Mouse (Mus musculus): ENCODE results near the gene Ranbp9. TPM values are rescaled to one million over a fixed set of nuclear protein-coding genes. Genes with fewer than 3 reads are reported as not detected.

Gene Ranbp9
- 8.7 and 9.4 TPM in 2 replicates for polyA plus RNA-seq (2016; fragmentation: Nextera tagmentation; extraction: Ambion mirVana)

DNA sequence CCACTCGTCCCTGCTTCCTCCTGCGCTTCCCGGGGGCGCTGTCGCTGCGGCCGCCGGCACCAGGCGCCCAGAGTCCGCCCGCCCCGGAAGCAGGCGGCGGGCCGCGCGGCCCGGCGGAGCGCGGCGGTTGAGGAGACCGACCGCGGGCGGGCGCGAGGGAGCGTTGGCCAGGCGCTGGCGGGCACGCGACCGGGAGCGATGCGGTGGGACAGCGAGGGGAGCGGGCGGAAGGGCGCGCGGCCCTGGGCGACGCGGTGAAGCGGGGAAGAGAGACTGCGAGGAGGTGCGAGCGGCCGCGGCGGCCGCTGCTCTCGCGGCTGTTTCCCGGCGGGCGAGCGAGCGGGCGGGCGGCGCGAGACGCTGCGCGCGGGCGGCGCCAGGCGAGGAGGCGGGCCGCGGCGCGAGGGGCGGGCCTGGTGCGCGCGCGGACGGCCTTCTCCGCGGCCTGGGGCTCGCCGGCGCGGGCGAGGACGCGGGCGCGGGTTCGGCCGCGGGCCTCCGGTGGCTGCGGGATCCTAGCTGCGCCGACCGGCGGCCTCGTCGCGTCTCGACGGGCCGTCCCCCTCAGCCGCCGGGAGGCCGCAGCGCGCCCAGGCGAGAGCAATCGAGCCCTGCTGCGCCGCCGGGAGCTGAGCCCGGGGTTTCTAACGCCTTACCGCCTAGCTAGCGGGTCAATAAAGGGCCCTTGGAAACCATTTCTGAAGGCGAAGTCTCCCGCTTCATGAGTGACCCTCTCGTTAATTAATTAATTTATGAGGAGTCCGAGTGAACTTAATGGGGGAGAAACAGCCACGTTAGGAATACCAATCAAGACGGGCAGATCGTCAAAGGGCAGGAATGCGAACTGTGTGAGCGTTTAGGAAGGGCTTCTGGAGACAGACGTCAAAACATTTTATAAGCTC lies at the start of gene Ranbp9:
Gene Ranbp9 (minus strand): TSS at position 326 of the 902 bp plus-strand sequence.
- Histone ChIP-seq H3K9me3 (no peaks in the 10 kb centered on the region), H3K27ac (peak within 1 kb of the TSS; percentile 98), H3K4me1 (replicated peaks) (peaks cover 39% of the 10 kb centered on the region), H3K36me3 (no peaks in the 10 kb centered on the region), H3K27me3 (ENCODE audit: insufficient read depth, poor library complexity, severe bottlenecking) (no peaks in the 10 kb centered on the region), H3K4me3 (peak within 1 kb of the TSS; percentile 89)
- under 1% methylated on average over 131 of the region's 132 CpGs for WGBS
- DNase-seq (ENCODE audit: low spot score), result peak; percentile 79

DNA sequence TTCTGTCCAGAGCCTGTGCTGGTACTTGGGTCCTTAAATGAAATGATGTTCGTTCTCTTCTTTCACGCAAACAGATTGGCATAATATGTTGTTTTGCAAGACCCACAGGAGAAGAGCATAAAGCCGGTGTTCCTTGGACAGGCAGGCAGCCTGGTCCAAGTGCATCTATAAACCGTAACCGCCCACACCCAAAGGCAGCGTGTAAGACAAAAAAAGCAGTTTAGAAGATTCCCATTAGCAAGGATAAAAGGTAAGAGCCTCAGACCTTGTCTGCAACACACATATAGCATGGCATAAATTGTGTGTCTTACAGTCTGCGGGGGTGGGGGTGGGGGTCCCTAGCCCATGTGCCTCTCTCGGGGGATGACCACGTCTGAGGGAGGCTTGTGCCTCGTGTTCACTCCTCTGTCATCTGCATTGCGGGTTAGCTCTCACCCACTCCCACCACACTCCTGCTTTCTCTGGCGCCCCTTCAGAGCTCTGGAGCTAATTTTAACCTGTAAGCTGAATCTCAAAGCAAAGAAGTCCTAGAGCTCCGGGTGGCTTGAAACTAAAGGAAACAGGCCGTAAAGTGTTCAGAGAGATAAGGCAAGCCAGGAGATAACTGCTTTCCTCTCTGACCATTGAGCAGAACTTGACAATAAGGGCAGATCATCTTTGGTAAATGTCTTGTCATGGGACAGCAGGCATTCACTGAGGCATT lies 49.2 kb upstream of the Ranbp9 start:
- H3K4me3 ChIP-seq, result 0 out of 2 replicates have a peak overlapping the region, but pooled peaks have one; percentile 37
- DNase-seq (ENCODE audit: low spot score), result peak; percentile 26
- H3K36me3 ChIP-seq, result no peaks in the 10 kb centered on the region
- H3K9me3 ChIP-seq, result no peaks in the 10 kb centered on the region
- H3K27me3 ChIP-seq (ENCODE audit: insufficient read depth, poor library complexity, severe bottlenecking), result peaks cover 4% of the 10 kb centered on the region; the same call in 1 of the 2 replicates
- peaks cover 43% of the 10 kb centered on the region for H3K4me1 ChIP-seq (replicated peaks)
- H3K27ac ChIP-seq, result peak overlapping the region; percentile 89
- WGBS, result 67% methylated on average over 14 of the region's 14 CpGs

DNA sequence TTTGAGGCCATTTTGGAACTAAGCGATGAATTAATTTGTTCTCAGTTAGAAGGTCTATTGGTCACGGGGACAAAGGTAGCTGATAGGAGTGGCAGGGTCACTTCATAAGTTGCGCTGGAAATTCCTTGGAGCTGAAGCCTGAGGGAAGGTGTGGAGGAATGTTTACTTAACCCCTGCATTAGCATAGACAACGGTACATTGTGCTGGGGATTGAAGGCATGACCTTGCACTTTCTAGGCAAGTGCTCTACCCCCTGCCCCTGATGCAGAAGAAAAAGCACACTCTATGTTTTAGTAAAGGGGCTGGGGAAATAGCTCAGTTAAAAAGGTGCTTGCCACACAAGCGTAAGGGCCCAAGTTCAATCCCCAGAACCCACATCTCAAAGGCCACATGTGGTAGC lies 45.2 kb upstream of the Ranbp9 start:
- Histone ChIP-seq H3K27ac (peak overlapping the region; percentile 62; the same call in 1 of the 2 replicates), H3K9me3 (no peaks in the 10 kb centered on the region), H3K36me3 (no peaks in the 10 kb centered on the region), H3K4me1 (replicated peaks) (peaks cover 48% of the 10 kb centered on the region), H3K27me3 (ENCODE audit: insufficient read depth, poor library complexity, severe bottlenecking) (peaks cover 4% of the 10 kb centered on the region; the same call in 1 of the 2 replicates), H3K4me3 (no peak overlapping the region)
- no peak for DNase-seq (ENCODE audit: low spot score)
- 78% methylated on average over 5 of the region's 5 CpGs for WGBS

DNA sequence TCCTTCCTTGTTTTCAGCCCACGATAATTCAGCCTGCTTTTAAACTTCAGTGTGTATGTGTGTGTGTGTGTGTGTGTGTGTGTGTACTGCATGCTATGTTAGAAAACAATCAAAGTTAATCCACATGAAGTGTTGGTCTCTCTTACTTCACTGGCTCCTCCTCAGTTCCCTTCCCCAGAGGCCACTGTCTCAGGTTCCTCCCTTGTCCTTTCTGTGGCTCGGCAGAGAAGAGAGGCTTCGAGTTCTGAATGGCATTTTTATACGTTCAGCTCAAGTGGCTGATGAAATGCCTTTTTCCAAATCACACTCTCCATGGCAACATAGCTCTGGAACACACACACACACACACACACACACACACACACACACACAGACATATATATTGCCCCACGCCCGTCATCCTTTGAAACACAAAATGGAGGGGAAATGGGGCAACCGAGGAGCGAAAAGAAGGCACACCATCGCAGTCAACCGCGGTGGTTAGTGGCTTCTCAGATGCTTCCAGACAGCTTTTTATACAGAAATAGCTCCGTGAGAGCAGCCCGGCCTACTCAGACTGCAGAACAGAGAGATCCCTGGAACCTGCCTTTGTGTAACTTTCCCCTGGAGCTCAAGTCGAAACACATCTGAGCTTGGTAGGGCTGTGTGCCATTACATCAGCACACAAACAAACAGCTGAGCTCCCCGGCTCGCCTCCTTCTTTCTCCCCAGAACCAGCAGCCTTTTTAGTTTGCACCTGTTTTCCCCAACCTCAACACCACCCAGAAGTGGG lies 44.5 kb upstream of the Ranbp9 start:
- H3K27ac ChIP-seq, result peak overlapping the region; percentile 62

DNA sequence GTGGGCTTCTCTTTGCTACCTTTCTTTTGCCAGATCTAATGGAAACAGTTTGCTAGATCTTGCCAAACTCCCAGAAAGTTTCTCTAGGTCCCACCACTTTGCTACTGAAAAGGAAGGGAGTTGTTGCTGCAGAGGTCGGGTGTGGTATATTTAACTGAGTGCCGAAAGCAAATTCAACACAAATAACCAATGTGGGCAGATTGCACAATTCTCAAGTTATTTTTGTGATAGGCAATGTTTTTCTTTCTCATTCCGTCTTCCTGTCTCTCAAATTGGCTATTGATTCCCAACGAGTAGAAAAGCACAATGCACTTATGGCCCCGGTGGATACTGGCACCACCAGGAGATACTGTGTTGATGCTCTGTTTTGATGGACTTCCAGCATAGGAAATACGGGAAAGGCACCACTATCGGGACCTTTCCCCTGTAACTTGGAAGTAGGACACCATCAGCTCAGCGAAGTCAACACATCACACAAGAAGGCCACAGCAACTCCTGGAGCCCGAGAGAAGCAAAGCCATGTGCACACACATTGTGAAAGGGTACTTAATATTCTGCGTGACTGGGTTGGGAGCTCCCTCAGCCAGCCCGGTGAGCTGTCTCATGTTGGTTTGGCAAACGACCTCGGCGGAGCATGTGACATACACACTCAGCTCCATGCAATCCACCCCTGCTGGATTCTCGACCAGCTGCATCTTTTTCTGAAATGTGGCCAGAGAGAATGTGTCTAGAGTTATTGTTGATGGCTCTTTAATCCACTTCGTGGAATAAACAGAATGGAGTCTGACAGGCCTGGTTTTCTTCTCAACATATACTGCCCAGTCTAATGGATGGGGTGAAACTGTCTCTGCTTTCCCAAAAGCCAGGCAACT lies 43.6 kb upstream of the Ranbp9 start:
- Histone ChIP-seq H3K4me3 (no peak overlapping the region), H3K27ac (peak overlapping the region; percentile 62), H3K36me3 (no peaks in the 10 kb centered on the region), H3K27me3 (ENCODE audit: insufficient read depth, poor library complexity, severe bottlenecking) (peaks cover 4% of the 10 kb centered on the region; the same call in 1 of the 2 replicates), H3K4me1 (replicated peaks) (peaks cover 33% of the 10 kb centered on the region), H3K9me3 (no peaks in the 10 kb centered on the region)
- no peak for DNase-seq (ENCODE audit: low spot score)
- WGBS, result 75% methylated on average over 16 of the region's 16 CpGs

More for the DNA sequence above, 44.5 kb upstream of the Ranbp9 start:
- Histone ChIP-seq H3K4me3 (no peak overlapping the region), H3K27me3 (ENCODE audit: insufficient read depth, poor library complexity, severe bottlenecking) (peaks cover 4% of the 10 kb centered on the region; the same call in 1 of the 2 replicates), H3K9me3 (no peaks in the 10 kb centered on the region), H3K4me1 (replicated peaks) (peaks cover 41% of the 10 kb centered on the region), H3K36me3 (no peaks in the 10 kb centered on the region)
- WGBS, result 63% methylated on average over 16 of the region's 16 CpGs
- no peak for DNase-seq (ENCODE audit: low spot score)

DNA sequence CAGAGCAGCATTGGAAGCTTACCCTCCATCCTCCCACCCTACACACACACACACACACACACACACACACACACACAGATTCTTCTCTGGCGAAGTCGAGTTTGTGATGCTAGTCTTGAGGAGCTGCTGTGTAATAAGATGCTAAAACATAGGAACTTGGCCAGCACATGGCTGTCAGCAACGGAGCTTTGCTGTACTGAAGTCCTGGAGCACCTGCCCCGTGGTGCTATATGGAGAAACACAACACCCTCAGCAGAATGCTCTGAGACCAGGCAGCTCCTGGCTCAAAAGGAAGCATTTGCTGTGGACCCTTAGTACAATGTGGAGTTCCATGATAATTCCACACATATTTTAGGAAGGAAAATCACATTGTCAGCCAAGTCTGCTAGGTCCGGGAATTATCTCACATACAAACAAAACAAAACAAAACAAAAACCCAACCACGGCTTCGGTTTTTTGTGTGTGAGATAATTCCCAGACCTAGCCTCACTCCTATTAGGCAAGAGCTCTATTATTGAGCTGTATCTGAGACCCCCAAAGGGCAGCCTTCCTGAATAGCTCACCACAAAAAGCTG lies 42.9 kb upstream of the Ranbp9 start:
- H3K9me3 ChIP-seq, result no peaks in the 10 kb centered on the region
- H3K36me3 ChIP-seq, result no peaks in the 10 kb centered on the region
- no peak overlapping the region for H3K4me3 ChIP-seq
- DNase-seq (ENCODE audit: low spot score), result no peak
- H3K27ac ChIP-seq, result no peak overlapping the region
- 71% methylated on average over 7 of the region's 7 CpGs for WGBS
- H3K27me3 ChIP-seq (ENCODE audit: insufficient read depth, poor library complexity, severe bottlenecking), result no peaks in the 10 kb centered on the region
- peaks cover 32% of the 10 kb centered on the region for H3K4me1 ChIP-seq (replicated peaks)

DNA sequence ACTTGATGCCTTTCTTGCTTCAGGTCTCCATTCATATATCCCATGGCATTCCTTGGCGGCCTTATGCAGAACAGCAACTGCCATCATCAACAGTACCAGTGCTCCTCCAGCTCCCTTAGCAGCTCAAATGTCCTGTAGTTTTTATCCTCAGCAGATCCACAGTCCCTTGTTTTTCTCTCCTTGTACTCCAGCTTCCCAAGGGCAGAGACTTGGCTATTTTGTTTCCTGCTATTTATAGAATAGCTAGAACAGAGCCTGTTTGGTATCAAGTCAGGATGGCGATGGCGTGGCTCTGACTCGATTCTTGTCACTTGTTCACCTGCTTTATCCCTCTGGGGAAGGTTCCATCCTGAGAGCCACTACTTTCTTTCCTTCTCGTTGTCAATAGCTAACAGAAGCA lies 40.9 kb upstream of the Ranbp9 start:
- 87% methylated on average over 5 of the region's 5 CpGs for WGBS
- no peaks in the 10 kb centered on the region for H3K27me3 ChIP-seq (ENCODE audit: insufficient read depth, poor library complexity, severe bottlenecking)
- H3K27ac ChIP-seq, result no peak overlapping the region
- no peak overlapping the region for H3K4me3 ChIP-seq
- DNase-seq (ENCODE audit: low spot score), result no peak
- no peaks in the 10 kb centered on the region for H3K36me3 ChIP-seq
- no peaks in the 10 kb centered on the region for H3K9me3 ChIP-seq
- H3K4me1 ChIP-seq (replicated peaks), result peaks cover 40% of the 10 kb centered on the region

DNA sequence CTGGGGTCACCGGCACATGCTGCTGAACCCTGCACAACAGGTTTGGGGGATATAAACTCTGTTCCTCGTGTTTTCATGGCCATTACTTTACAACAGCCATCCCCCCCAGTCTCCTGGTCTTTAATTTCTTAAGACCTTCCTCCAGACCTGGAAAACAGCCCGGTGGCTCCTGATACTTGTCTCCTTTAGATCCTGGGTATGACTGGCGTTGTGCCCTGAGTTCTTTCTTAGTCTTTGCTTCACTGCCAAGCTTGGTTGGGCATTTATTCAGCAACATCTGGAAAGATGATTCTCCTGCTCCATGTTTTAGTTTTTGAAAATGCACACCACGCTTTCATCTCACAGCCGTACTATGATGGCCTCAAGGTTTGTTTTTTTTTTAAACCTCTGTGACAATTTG lies 38.2 kb upstream of the Ranbp9 start:
- Histone ChIP-seq H3K27ac (no peak overlapping the region), H3K27me3 (ENCODE audit: insufficient read depth, poor library complexity, severe bottlenecking) (no peaks in the 10 kb centered on the region), H3K4me3 (no peak overlapping the region), H3K36me3 (no peaks in the 10 kb centered on the region), H3K4me1 (replicated peaks) (peaks cover 15% of the 10 kb centered on the region; the same call in 1 of the 2 replicates), H3K9me3 (no peaks in the 10 kb centered on the region)
- WGBS, result 88% methylated on average over 6 of the region's 6 CpGs
- no peak for DNase-seq (ENCODE audit: low spot score)

DNA sequence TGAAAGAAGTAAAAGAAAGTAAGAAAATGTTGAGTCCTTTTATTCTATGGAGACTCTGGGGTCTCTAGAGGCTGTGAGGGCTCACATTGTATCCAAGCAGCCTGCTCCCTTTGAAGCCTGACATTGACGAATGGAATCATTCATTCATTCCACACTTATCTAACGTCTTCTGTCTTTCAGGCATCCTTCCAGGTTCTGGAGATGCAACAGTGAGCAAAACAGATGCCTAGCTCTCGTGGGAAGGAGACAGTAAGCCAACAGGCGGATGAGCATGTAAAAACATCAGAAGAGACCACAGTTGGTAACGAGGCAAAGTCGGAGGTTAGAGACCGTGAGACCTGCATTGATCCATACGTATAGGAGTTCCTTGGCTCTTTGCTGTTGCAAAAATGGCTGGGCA lies 36.3 kb upstream of the Ranbp9 start:
- DNase-seq (ENCODE audit: low spot score), result no peak
- no peak overlapping the region for H3K4me3 ChIP-seq
- H3K4me1 ChIP-seq (replicated peaks), result peaks cover 8% of the 10 kb centered on the region; the same call in 1 of the 2 replicates
- 57% methylated on average over 8 of the region's 8 CpGs for WGBS
- H3K36me3 ChIP-seq, result no peaks in the 10 kb centered on the region
- H3K27me3 ChIP-seq (ENCODE audit: insufficient read depth, poor library complexity, severe bottlenecking), result no peaks in the 10 kb centered on the region
- no peak overlapping the region for H3K27ac ChIP-seq
- H3K9me3 ChIP-seq, result no peaks in the 10 kb centered on the region

DNA sequence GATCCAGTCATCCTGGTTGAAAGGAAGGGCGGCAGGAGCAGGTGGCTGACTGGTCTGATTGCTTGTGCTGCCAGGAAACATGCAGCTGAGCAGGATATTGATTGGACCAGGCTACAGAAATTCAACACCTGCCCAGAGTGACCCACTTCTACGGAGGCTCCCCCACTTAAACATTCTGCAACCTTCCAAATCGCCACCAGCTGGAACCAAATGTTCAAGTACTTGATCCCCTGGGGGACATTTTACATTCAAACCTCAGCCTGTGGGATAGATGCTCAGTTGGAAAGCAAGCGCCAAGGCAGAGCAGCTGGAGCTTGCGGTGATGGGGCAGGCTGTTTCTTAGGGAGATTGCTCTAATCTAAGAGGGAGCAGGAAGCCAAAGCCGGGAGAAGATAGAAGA lies 35.8 kb upstream of the Ranbp9 start:
- DNase-seq (ENCODE audit: low spot score), result peak; percentile 16
- 41% methylated on average over 6 of the region's 6 CpGs for WGBS
- H3K9me3 ChIP-seq, result no peaks in the 10 kb centered on the region
- no peaks in the 10 kb centered on the region for H3K36me3 ChIP-seq
- no peak overlapping the region for H3K27ac ChIP-seq
- H3K27me3 ChIP-seq (ENCODE audit: insufficient read depth, poor library complexity, severe bottlenecking), result no peaks in the 10 kb centered on the region
- peaks cover 8% of the 10 kb centered on the region; the same call in 1 of the 2 replicates for H3K4me1 ChIP-seq (replicated peaks)
- no peak overlapping the region for H3K4me3 ChIP-seq

DNA sequence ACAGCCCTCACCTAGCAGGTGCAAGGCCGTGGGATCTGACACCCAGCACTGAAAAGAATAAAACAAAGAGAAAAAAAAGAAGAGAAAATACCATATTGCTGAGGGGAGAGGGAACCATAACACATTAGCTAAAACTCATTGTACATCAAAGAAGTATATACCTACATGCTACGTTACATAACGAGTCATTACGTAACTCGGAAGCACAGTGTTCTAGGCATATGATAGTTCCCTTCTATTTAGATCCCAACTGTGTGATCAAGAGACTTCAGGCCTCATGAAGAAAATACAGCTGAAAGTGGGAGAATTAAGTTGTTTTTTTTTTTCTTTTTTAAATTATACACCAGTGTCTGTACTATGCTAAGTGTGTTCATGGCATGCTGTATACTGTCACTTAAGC lies 35.0 kb upstream of the Ranbp9 start:
- DNase-seq (ENCODE audit: low spot score), result no peak
- H3K9me3 ChIP-seq, result no peaks in the 10 kb centered on the region
- H3K4me3 ChIP-seq, result no peak overlapping the region
- no peaks in the 10 kb centered on the region for H3K27me3 ChIP-seq (ENCODE audit: insufficient read depth, poor library complexity, severe bottlenecking)
- peaks cover 8% of the 10 kb centered on the region; the same call in 1 of the 2 replicates for H3K4me1 ChIP-seq (replicated peaks)
- no peaks in the 10 kb centered on the region for H3K36me3 ChIP-seq
- H3K27ac ChIP-seq, result no peak overlapping the region
- WGBS, result 91% methylated on average over 5 of the region's 5 CpGs

Measured in hindbrain, embryonic 10.5 days (tissue).